13 mouse cellular contexts compared by ENCODE assay signal in the genomic region with DNA sequence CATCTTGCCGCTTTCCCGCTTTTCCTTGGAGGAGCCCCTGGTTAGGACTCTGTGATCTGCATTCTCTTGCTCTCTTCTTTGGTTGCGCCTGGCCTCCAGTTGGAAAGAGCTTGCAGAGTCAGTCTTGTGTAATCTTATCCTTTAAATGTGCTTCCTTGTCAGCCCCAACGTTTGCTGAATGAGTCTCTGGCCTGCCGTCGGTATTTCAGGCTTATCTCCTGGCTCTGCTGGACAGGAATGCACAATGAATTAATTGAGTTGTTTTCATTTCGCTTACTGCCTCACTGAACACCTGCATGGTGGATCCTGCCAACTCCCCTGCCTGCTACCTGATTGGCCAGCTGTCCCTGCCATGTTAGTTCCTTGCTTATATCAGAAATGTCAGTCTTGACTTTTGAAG. TPM values are rescaled to one million over a fixed set of nuclear protein-coding genes. Genes with fewer than 3 reads are reported as not detected.
DNase-seq lines count a peak whose midpoint lies in the region; ATAC-seq and TF ChIP-seq lines count a peak whose summit lies in the region.
"Had no signal": no experiment of that assay in that cellular context is flagged by ENCODE, and none has a peak within 500 bp of the region (broad histone marks: within the 10 kb centered on the region; RNA-seq: fewer than 3 reads in every experiment).

No protein-coding gene starts in this region.

- peaks cover 37% of the 10 kb centered on the region for H3K4me1 ChIP-seq in heart, embryonic 15.5 days (replicated peaks)

- H3K4me3 ChIP-seq in heart, embryonic 15.5 days = no peak overlapping the region

- no peak for DNase-seq in heart, adult 8-10 months (ENCODE audit: low spot score)
- no peak for DNase-seq in Patski (ENCODE audit: low read depth, low spot score)
- DNase-seq in fat pad, adult 2 months (ENCODE audit: extremely low read depth, low read depth, low spot score) = peak; percentile 74
- peak; percentile 43 to 72 for DNase-seq in kidney, postnatal 25 days
- DNase-seq in ovary, postnatal 36 days (ENCODE audit: low spot score) = no peak
- no peak for DNase-seq in spleen, adult 18-20 months
- DNase-seq: embryo, embryonic 11 days; gastrocnemius, postnatal 25 days; lung, postnatal 14 days; thymus, adult 18-20 months had no signal

- CTCF ChIA-PET in Patski (lab: Charles Lee) = interaction anchor here (1.1 to 1.4 kb wide), 3 partner anchors 9 to 18 kb away, joined by 3 to 5 read pairs (median 3); no protein-coding TSS in a partner anchor

- no peak for TF ChIP-seq CTCF in Patski (IDR thresholded peaks at IDR 0.05)

- no peaks in the 10 kb centered on the region for H3K27me3 ChIP-seq in heart, embryonic 15.5 days
- no peaks in the 10 kb centered on the region for H3K27me3 ChIP-seq in Patski
- H3K27me3 ChIP-seq: CH12.LX had no signal

- in situ Hi-C loops in Patski (cut with MboI; ENCODE audit: low pct_unique_long_range_greater_than_20kb) = no loop called here

- 18% methylated on average over 7 of the region's 7 CpGs for WGBS in heart, embryonic 15.5 days

- H3K9me3 ChIP-seq in heart, embryonic 15.5 days (replicated peaks) = no peaks in the 10 kb centered on the region

- peak overlapping the region; percentile 39 for H3K27ac ChIP-seq in heart, embryonic 15.5 days

- no peak overlapping the region for H3K9ac ChIP-seq in heart, embryonic 15.5 days

- peak overlapping the region; percentile 28 for H3K4me2 ChIP-seq in heart, embryonic 15.5 days

- peak; percentile 53; the same call in 1 of the 2 replicates for ATAC-seq in heart, embryonic 15.5 days (replicated peaks; ENCODE audit: insufficient number of reproducible peaks, insufficient read depth, low FRiP score, low read depth)
- peak; percentile 92 for ATAC-seq in Patski
- ATAC-seq: forebrain, embryonic 14.5 days had no signal

- no peaks in the 10 kb centered on the region for H3K36me3 ChIP-seq in heart, embryonic 15.5 days

- POLR2A ChIA-PET in Patski (lab: Charles Lee) = no interaction called here

RNA-seq across cellular contexts. Expression of gene Smco4, which starts 19.7 kb away (rescaled TPM):
- 2.1 and 2.2 TPM in 2 replicates for polyA plus RNA-seq in heart, embryonic 15.5 days (2015; fragmentation: Nextera tagmentation; extraction: Ambion mirVana)
- 10 to 100 TPM; 22.7 to 33.0 (median 28.0) TPM for total RNA-seq in heart, adult 8-10 months (2022)
- 15.8 TPM for polyA plus RNA-seq in Patski (2021)

Comparison
In these comparisons a context has a peak if more than half of its experiments do, and no peak if none do; other contexts are left out.
1. DNase-seq: peak in fat pad, adult 2 months (single experiment) and kidney, postnatal 25 days (2 of 2); none in heart, adult 8-10 months (single experiment), Patski (single experiment), ovary, postnatal 36 days (single experiment) and spleen, adult 18-20 months (0 of 2).